Mouse (Mus musculus) MEL (cell line): Measurements from ENCODE around the gene Spred3. TPM values are rescaled to one million over a fixed set of nuclear protein-coding genes. Genes with fewer than 3 reads are reported as not detected.

Experiments
- DNase-seq: peaks from one replicate; pipeline ENCODE4 v3.0.0; 2011; ENCODE audit warnings: low read depth, low spot score
- H3K27ac ChIP-seq: 2 replicates; pipeline ENCODE4 v1.5.1; 2012; ENCODE audit warnings: low read depth, mild to moderate bottlenecking, control low read depth, low read length, moderate library complexity; ENCODE audit not compliant: control insufficient read depth
- H3K27me3 ChIP-seq, 2 experiments: fragments of 150-350 bp in 1 of 2; sonication (generic) in 1 of 2; 2 replicates each; pipeline ENCODE4 v1.6.1; 2012; ENCODE audit warnings: low read length in 2 of 2, mild to moderate bottlenecking in 2 of 2, improper control_type of control experiment in 1 of 2, moderate library complexity in 1 of 2; ENCODE audit not compliant: insufficient read depth in 2 of 2, control insufficient read depth in 1 of 2
- H3K36me3 ChIP-seq, 2 experiments: 2 replicates each; pipeline ENCODE4 v1.6.1; 2012 to 2014; ENCODE audit warnings: low read length in 2 of 2, improper control_type of control experiment in 1 of 2, inconsistent platforms in 1 of 2, mild to moderate bottlenecking in 1 of 2; ENCODE audit not compliant: insufficient read depth in 2 of 2, control insufficient read depth in 1 of 2
- H3K4me1 ChIP-seq, 2 experiments: fragments of 150-350 bp in 1 of 2; sonication (generic) in 1 of 2; 2 replicates each; pipeline ENCODE4 v1.6.1; 2012; ENCODE audit warnings: low read length in 2 of 2, improper control_type of control experiment in 1 of 2, mild to moderate bottlenecking in 1 of 2; ENCODE audit not compliant: insufficient read depth in 2 of 2, control insufficient read depth in 1 of 2
- H3K4me3 ChIP-seq, 2 experiments: fragments of 150-350 bp in 1 of 2; sonication (generic) in 1 of 2; 2 replicates each; pipeline ENCODE4 v1.5.1; 2012; ENCODE audit warnings: low read depth in 2 of 2, low read length in 2 of 2, mild to moderate bottlenecking in 2 of 2, moderate library complexity in 2 of 2, control low read depth in 1 of 2, improper control_type of control experiment in 1 of 2; ENCODE audit not compliant: control insufficient read depth in 1 of 2, insufficient read depth in 1 of 2
- H3K79me2 ChIP-seq: 2 replicates; pipeline ENCODE4 v1.6.1; 2012; ENCODE audit warnings: mild to moderate bottlenecking, low read length, moderate library complexity; ENCODE audit not compliant: control insufficient read depth, poor library complexity, insufficient read depth
- H3K9ac ChIP-seq: 2 replicates; pipeline ENCODE4 v1.6.1; 2012; ENCODE audit warnings: low read depth, mild to moderate bottlenecking, control low read depth, low read length, moderate library complexity; ENCODE audit not compliant: control insufficient read depth, poor library complexity, severe bottlenecking
- H3K9me3 ChIP-seq: fragments of 150-350 bp; sonication (generic); replicated peaks from 2 replicates; pipeline ENCODE4 v1.6.1; 2012; ENCODE audit warnings: mild to moderate bottlenecking, low read length, improper control_type of control experiment, moderate library complexity; ENCODE audit not compliant: insufficient read depth
- BHLHE40 ChIP-seq: IDR thresholded peaks from 2 replicates; pipeline ENCODE4 v1.6.1; 2012; ENCODE audit warnings: low read depth, mild to moderate bottlenecking, inconsistent platforms, low read length, improper control_type of control experiment, borderline replicate concordance
- CHD1 ChIP-seq: IDR thresholded peaks from 2 replicates; pipeline ENCODE4 v1.6.1; 2012; ENCODE audit warnings: low read depth, mild to moderate bottlenecking, inconsistent platforms, low read length, improper control_type of control experiment
- CTCF ChIP-seq, 3 experiments: IDR thresholded peaks in 2 of 3; conservative IDR thresholded peaks in 1 of 3; 2 replicates each; pipeline ENCODE4 v1.5.1; 2011 to 2012; ENCODE audit warnings: low read length in 3 of 3, low read depth in 2 of 3, mild to moderate bottlenecking in 2 of 3, improper control_type of control experiment in 1 of 3, inconsistent platforms in 1 of 3, mixed read lengths in 1 of 3, moderate library complexity in 1 of 3; ENCODE audit not compliant: control insufficient read depth in 1 of 3, insufficient read depth in 1 of 3, poor library complexity in 1 of 3, severe bottlenecking in 1 of 3
- E2F4 ChIP-seq: IDR thresholded peaks from 2 replicates; pipeline ENCODE4 v1.6.1; 2011; ENCODE audit warnings: low read depth, low read length, improper control_type of control experiment, borderline replicate concordance
- ELF1 ChIP-seq: IDR thresholded peaks from 2 replicates; pipeline ENCODE4 v1.6.1; 2014; ENCODE audit warnings: low read depth, mild to moderate bottlenecking, inconsistent platforms, low read length, improper control_type of control experiment, moderate library complexity
- EP300 ChIP-seq, 2 experiments: IDR thresholded peaks; 2 replicates each; pipeline ENCODE4 v1.6.1; 2011; ENCODE audit warnings: improper control_type of control experiment in 2 of 2, low read length in 2 of 2, low read depth in 1 of 2, mild to moderate bottlenecking in 1 of 2
- ETS1 ChIP-seq: IDR thresholded peaks from 2 replicates; pipeline ENCODE4 v1.6.1; 2012; ENCODE audit warnings: low read depth, mild to moderate bottlenecking, inconsistent platforms, low read length, improper control_type of control experiment, moderate library complexity
- GABPA ChIP-seq: IDR thresholded peaks from 2 replicates; pipeline ENCODE4 v1.6.1; 2012; ENCODE audit warnings: low read depth, mild to moderate bottlenecking, inconsistent platforms, low read length, improper control_type of control experiment, moderate library complexity
- GATA1 ChIP-seq: IDR thresholded peaks from 2 replicates; pipeline ENCODE4 v1.6.1; 2011; ENCODE audit warnings: low read depth, low read length, improper control_type of control experiment
- HCFC1 ChIP-seq: IDR thresholded peaks from 2 replicates; pipeline ENCODE4 v1.6.1; 2012; ENCODE audit warnings: low read depth, mild to moderate bottlenecking, inconsistent platforms, low read length, improper control_type of control experiment, moderate library complexity
- JUND ChIP-seq: IDR thresholded peaks from 2 replicates; pipeline ENCODE4 v1.6.1; 2011; ENCODE audit warnings: low read depth, mild to moderate bottlenecking, improper control_type of control experiment, low read length
- KAT2A ChIP-seq: conservative IDR thresholded peaks from 2 replicates; pipeline ENCODE4 v1.6.1; 2012; ENCODE audit warnings: low read depth, low read length, improper control_type of control experiment, inconsistent platforms
- MAFK ChIP-seq: IDR thresholded peaks from 2 replicates; pipeline ENCODE4 v1.6.1; 2011; ENCODE audit warnings: low read depth, mild to moderate bottlenecking, low read length, improper control_type of control experiment, borderline replicate concordance
- MAZ ChIP-seq: IDR thresholded peaks from 2 replicates; pipeline ENCODE4 v1.6.1; 2012; ENCODE audit warnings: low read depth, mild to moderate bottlenecking, inconsistent platforms, low read length, improper control_type of control experiment
- MEF2A ChIP-seq: IDR thresholded peaks from 2 replicates; pipeline ENCODE4 v1.6.1; 2014; ENCODE audit warnings: low read depth, mild to moderate bottlenecking, inconsistent platforms, low read length, improper control_type of control experiment; ENCODE audit not compliant: poor library complexity, insufficient replicate concordance, severe bottlenecking; ENCODE audit errors: extremely low read depth
- MYB ChIP-seq: IDR thresholded peaks from 2 replicates; pipeline ENCODE4 v1.6.1; 2011; ENCODE audit warnings: mild to moderate bottlenecking, low read depth, low read length, improper control_type of control experiment
- MYC ChIP-seq: IDR thresholded peaks from 2 replicates; pipeline ENCODE4 v1.6.1; 2011; ENCODE audit warnings: low read depth, mild to moderate bottlenecking, low read length, improper control_type of control experiment, moderate library complexity
- POLR2AphosphoS5 ChIP-seq: IDR thresholded peaks from 2 replicates; pipeline ENCODE4 v1.6.1; 2012; ENCODE audit warnings: low read depth, borderline replicate concordance, mild to moderate bottlenecking, inconsistent platforms, low read length, moderate library complexity, mixed read lengths
- SIN3A ChIP-seq: IDR thresholded peaks from 2 replicates; pipeline ENCODE4 v1.6.1; 2012; ENCODE audit warnings: low read length, improper control_type of control experiment, inconsistent platforms
- TAL1 ChIP-seq: IDR thresholded peaks from 2 replicates; pipeline ENCODE4 v1.6.1; 2012; ENCODE audit warnings: mild to moderate bottlenecking, inconsistent platforms, low read length, moderate library complexity, mixed read lengths
- TBP ChIP-seq: IDR thresholded peaks from 2 replicates; pipeline ENCODE4 v1.8.0; 2011; ENCODE audit warnings: low read depth, low read length, improper control_type of control experiment
- TCF12 ChIP-seq: IDR thresholded peaks from 2 replicates; pipeline ENCODE4 v1.6.1; 2014; ENCODE audit warnings: low read depth, mild to moderate bottlenecking, inconsistent platforms, low read length, improper control_type of control experiment, moderate library complexity
- USF1 ChIP-seq: IDR thresholded peaks from 2 replicates; pipeline ENCODE4 v1.6.1; 2014; ENCODE audit warnings: low read depth, mild to moderate bottlenecking, inconsistent platforms, low read length, improper control_type of control experiment, moderate library complexity
- ZKSCAN1 ChIP-seq: IDR thresholded peaks from 2 replicates; pipeline ENCODE4 v1.6.1; 2012; ENCODE audit warnings: low read depth, mild to moderate bottlenecking, inconsistent platforms, low read length, improper control_type of control experiment, moderate library complexity
- ZNF384 ChIP-seq: IDR thresholded peaks from 2 replicates; pipeline ENCODE4 v1.6.1; 2012; ENCODE audit warnings: low read depth, mild to moderate bottlenecking, inconsistent platforms, low read length, improper control_type of control experiment
- polyA plus RNA-seq, 2 experiments: library from polyadenylated mRNA; stranded (reverse) in 1 of 2; unstranded in 1 of 2; fragments of >175 nt in 1 of 2; fragments of >200 nt in 1 of 2; gene quantifications; 2 replicates each; pipeline versions ENCODE4 v1.2.1 to v1.2.4; 2012; ENCODE audit warnings: low replicate concordance in 2 of 2, low read depth in 1 of 2; ENCODE audit not compliant: insufficient read length in 2 of 2, insufficient read depth in 1 of 2, missing spikeins in 1 of 2
- total RNA-seq: library from RNA; depleted of rRNA; stranded (reverse); fragments of 300-350 nt; gene quantifications from 2 replicates; pipeline ENCODE4 v1.2.3, GENCODE M21; 2012

Spred3 gene
- total and polyA plus RNA-seq, 3 experiments, result 0.42 to 3.9 TPM; not detected in 1

GRCm38 (mm10) chr7:29151486-29151885, 18.7 kb downstream of the Spred3 start:
- no peak overlapping the region for H3K4me3 ChIP-seq
- DNase-seq, result no peak
- no peak overlapping the region for H3K9ac ChIP-seq
- H3K4me1 ChIP-seq, result peaks cover 0 to 6% of the 10 kb centered on the region in 2 experiments; a peak in 1 of 4 replicates
- no peak overlapping the region for H3K27ac ChIP-seq
- H3K9me3 ChIP-seq, result no peaks in the 10 kb centered on the region
- H3K27me3 ChIP-seq, result no peaks in the 10 kb centered on the region
- no peaks in the 10 kb centered on the region; the same call in 1 of the 2 replicates for H3K79me2 ChIP-seq
- no peak for TF ChIP-seq USF1
- TF ChIP-seq SIN3A, result no peak
- no peak for TF ChIP-seq TCF12
- no peak for TF ChIP-seq ZKSCAN1
- no peak for TF ChIP-seq KAT2A
- no peak for TF ChIP-seq EP300 (IDR thresholded peaks at IDR 0.05; ENCODE audit: low read depth in 1 of 2, low read length in 2 of 2)
- no peak for TF ChIP-seq E2F4
- TF ChIP-seq MEF2A, result no peak
- no peak for TF ChIP-seq GATA1
- no peak for TF ChIP-seq ELF1
- no peaks in the 10 kb centered on the region; a peak in 1 of 4 replicates for H3K36me3 ChIP-seq

GRCm38 (mm10) chr7:29148771-29149170, 21.4 kb downstream of the Spred3 start:
- no peak overlapping the region for H3K9ac ChIP-seq
- H3K4me3 ChIP-seq, result no peak overlapping the region

More at GRCm38 (mm10) chr7:29148771-29149170, 21.4 kb downstream of the Spred3 start:
- Histone ChIP-seq H3K27me3 (no peaks in the 10 kb centered on the region), H3K79me2 (no peaks in the 10 kb centered on the region)
- no peak for DNase-seq
- TF ChIP-seq TAL1 (no peak), ETS1 (no peak), ELF1 (no peak), JUND (no peak), BHLHE40 (no peak), MYC (no peak), HCFC1 (no peak), GABPA (no peak), MAZ (no peak), TBP (no peak), MAFK (no peak), POLR2AphosphoS5 (no peak), CHD1 (no peak), MYB (no peak), GATA1 (no peak), CTCF (IDR thresholded peaks at IDR 0.05 in 2 of 3, conservative IDR thresholded peaks at IDR 0.05 in 1 of 3; ENCODE audit: control insufficient read depth in 1 of 3, insufficient read depth in 1 of 3, low read depth in 2 of 3, low read length in 3 of 3, poor library complexity in 1 of 3, severe bottlenecking in 1 of 3) (no peak), SIN3A (no peak), ZNF384 (no peak), KAT2A (no peak)
- TF ChIP-seq, all 39 proteins: peak for 0
- Histone ChIP-seq H3K27ac (no peak overlapping the region), H3K4me1 (peaks cover 2 to 12% of the 10 kb centered on the region in 2 experiments), H3K36me3 (peaks cover 0 to 2% of the 10 kb centered on the region in 2 experiments; a peak in 2 of 4 replicates), H3K9me3 (no peaks in the 10 kb centered on the region)
